Mouse (Mus musculus): ENCODE data around the gene Ptbp3.

The Ptbp3 gene

GRCm38 (mm10) chr4:59471306-59471705 lies 77.9 kb downstream of the Ptbp3 start:
- DNase-seq, result no peak

- DNase-seq, result no peak
These were observed 83.7 kb downstream of the Ptbp3 start for GRCm38 (mm10) chr4:59465449-59465848.

DNA sequence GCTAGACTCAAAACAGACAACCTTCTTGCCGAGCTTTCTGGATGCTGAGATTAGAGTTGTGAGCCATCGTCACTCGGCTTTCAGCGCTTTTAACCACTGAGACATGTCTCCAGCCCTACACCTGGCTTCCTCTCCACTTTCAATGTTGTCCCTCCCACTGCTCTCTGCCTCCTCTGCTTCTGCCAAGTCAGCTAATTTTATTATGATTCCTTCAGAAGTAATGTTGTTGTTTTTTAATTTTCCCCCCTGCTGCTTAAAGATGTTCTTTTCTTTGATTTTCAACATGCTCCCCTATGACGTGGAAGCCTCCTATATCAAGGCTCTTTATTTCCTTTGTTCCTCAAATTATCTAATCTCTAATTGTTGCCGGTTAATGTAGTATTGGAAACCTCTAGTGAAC lies 84.5 kb downstream of the Ptbp3 start:
- DNase-seq, result no peak

DNA sequence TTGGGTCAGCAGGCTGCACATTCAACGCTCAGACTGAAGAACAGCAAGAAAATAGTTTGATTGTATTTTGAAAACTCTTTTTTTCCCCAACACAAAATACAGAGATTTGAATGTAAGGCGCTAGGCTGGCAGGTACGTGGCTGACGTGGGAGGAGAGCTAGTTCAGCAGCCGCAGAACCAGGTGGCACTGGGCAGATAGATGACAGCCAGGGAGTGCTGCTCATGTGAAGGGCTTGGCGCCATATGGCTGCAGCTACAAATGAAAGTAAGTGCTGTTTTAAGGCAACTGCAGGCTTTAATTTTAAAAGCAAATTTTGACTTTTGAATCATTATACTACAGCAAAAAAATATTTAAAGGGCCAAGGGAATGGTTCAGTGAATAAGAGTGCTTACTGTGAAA lies 86.7 kb downstream of the Ptbp3 start:
- no peak for DNase-seq

GRCm38 (mm10) chr4:59461116-59461727 lies 87.9 kb downstream of the Ptbp3 start:
- no peak for DNase-seq

- no peak for DNase-seq
These were observed 89.8 kb downstream of the Ptbp3 start for GRCm38 (mm10) chr4:59459216-59459955.

- DNase-seq, result peak; percentile 59
These were observed 91.2 kb downstream of the Ptbp3 start for GRCm38 (mm10) chr4:59457941-59458340.

GRCm38 (mm10) chr4:59457091-59457490 lies 92.1 kb downstream of the Ptbp3 start:
- DNase-seq, result no peak

GRCm38 (mm10) chr4:59455465-59455864 lies 93.7 kb downstream of the Ptbp3 start:
- DNase-seq, result no peak

- no peak for DNase-seq
These were observed 95.1 kb downstream of the Ptbp3 start for GRCm38 (mm10) chr4:59454046-59454445.

DNA sequence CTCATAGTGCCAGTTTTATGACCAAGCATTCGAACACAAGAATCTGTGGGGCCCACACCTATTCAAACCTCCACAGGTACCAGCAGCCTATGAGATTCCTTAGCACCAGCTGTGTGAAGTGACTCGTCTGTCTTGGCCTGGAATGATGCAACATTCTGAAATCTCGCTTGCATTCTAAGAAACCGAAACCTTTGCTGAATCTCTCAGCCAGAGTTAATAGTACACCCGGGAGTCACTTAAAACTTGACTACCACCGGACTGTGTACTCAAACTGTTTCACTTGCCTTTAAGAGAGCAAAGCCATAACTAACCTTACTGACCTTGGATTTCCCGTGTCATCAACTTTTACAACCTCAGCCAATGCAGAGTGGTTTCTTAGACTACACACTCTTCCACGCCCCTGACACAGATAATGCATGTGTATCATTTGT lies 96.6 kb downstream of the Ptbp3 start:
- DNase-seq, result peak; percentile 71

DNA sequence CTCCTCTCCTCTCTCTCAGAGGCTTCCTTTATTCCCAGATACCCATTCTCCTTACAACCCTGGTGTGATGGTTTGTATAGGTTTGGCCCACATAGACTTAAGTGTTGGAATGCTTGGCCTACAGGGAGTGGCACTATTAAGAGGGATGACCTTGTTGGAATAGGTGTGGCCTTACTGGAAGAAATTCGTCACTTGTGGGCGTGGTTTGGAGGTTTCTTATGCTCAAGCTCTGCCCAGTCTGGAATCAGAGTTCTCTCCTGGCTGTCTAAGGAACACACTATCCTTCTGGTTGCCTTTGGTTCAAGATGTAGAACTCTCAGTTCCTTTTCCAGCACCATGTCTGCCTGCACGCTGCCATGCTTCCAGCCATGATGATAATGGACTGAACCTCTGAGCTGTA lies 98.3 kb downstream of the Ptbp3 start:
- DNase-seq, result no peak

GRCm38 (mm10) chr4:59450234-59450854 lies 98.8 kb downstream of the Ptbp3 start:
- no peak for DNase-seq

DNA sequence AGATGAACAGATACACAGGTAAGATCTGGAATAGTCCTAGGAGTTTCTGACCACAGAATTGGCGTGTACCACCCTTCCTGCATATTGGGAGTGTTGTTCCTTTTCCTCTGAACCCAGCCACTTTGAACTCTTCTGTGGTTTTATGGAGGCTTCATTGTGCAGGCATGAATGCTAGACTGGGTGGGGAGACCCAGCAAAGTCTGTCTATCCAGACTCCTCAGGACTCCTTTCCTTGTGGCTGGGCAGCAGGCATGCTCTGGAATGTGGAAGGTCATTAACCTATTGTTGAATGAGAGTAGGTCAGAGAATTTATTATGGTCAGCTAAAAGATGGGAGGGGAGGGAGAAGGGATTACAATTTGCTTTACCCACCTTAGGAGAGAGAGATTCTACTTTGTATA lies 101.9 kb downstream of the Ptbp3 start:
- peak; percentile 23 for DNase-seq

GRCm38 (mm10) chr4:59445516-59445915 lies 103.6 kb downstream of the Ptbp3 start:
- DNase-seq, result no peak

GRCm38 (mm10) chr4:59444994-59445393 lies 104.2 kb downstream of the Ptbp3 start:
- DNase-seq, result no peak

DNA sequence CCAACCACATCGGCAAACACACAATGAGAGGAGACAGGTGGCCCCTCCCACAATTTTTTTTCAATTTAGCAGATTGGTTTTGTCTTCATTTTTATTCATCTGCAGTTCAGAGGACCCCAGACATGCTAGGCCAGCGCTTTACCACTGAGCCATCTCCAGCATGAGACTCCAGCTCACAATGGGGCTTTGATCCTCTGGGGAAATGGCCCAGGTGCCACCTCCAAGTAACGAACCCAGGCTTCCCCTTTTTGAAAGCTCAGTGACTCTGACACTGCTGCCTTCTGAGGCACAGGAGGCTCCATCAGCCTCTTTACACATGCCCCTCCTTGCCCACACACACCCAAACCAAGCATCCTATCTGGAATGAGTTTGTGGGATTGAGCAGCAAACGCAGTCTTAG lies 105.1 kb downstream of the Ptbp3 start:
- no peak for DNase-seq

DNA sequence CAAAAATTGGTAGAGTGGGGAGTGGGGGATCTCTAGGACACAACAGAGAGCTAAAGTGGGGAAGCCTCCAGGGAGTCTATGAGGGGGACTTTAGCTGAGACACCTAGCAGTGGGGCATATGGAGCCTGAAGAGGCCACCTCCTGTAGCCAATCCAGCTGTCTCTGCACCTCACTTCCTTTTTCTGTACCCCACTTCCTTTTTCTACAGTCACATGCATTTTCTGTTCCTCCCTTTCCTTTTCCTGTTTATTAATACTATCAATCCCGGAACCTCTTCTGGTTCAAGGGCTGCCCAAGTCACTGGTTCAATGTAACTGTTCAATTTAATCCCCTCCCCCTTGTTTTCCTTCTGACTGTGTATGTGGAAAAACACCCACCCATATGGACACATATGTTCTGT lies 107.9 kb downstream of the Ptbp3 start:
- DNase-seq, result no peak

- peak; percentile 65 for DNase-seq
These were observed 109.2 kb downstream of the Ptbp3 start for GRCm38 (mm10) chr4:59439960-59440359.

DNA sequence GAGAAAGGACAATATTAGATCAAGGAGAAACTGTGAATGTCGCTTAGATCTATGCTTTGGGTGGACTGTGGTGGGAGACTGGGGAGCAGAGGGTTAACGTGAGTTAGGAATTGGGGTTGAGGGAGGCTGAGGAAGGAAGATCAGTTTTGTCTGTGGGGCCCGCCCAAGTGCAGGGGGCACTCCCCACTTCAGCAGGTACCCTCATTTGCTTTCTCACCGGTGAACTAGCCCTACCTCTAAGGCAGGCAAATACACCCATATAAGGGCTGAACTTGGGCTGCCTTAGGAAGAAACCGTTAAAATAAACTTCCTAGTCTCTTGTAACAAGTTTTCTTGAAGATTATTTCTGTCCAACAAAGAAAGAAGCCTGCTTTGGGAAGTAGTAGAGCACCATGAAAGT lies 110.1 kb downstream of the Ptbp3 start:
- DNase-seq, result no peak

DNA sequence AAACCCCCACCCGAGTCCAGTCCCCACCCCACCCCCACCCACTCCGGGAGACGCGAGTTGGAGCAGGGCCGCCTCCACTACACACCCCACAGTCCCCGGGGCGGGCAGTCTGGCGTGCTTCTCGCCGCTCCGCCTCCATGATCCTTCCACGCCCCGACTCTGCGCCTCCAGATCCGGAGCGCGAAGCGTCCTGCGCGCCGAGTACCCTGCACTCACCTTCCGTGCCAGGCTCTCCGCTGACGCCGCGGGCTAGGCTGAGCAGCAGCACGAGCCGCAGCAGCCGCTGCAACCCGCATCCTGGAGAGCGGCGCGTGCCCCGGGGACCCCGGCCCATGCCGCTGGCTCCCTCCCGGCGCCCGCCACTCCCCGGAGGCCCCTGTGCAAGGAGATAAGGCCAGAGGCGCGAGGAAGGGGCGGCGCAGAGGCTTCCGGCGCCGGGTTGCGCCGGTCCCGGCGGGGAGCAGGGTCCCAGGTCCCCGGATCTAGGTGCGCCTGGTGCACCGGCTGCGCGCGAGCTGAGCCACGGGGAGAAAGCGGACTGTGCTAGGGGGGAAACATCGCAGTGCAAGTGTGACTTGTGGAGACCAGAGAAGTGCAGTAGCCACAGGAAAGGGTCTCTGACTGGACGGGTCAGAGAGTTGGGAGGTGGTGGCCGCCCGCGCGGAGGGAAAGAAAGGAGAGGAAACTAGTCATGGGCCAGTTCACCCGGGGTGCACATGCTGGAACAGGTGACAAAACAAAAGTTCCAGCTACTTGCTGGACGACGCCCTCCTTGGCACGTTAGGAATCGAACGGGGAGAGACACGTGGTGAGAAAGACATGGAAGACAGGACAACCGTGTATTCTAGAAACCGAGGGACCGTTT lies 110.9 kb downstream of the Ptbp3 start, which contains the start of gene Susd1:
Susd1 (minus strand) TSS at position 644 of the 865 bp plus-strand sequence.
- DNase-seq, result peak; percentile 73

DNA sequence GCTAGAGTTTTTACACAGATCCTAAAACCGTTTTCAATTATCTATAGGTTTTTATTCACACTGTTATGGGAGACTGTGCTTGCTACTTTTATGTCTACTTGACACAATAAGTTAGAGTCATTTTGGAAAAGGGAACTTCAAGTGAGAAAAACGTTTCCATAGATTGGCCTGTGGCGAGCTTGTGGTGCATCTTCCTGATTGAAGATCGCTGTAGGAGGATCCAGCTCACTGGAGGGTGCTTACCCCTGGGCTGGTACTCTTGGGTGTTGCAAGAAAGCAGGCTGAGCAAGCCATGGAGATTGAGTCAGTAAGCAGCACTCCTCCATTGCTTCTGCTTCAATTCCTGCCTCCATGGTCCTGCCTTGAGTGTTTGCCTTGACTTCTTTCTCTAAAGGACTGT lies 113.2 kb downstream of the Ptbp3 start:
- DNase-seq, result no peak

DNA sequence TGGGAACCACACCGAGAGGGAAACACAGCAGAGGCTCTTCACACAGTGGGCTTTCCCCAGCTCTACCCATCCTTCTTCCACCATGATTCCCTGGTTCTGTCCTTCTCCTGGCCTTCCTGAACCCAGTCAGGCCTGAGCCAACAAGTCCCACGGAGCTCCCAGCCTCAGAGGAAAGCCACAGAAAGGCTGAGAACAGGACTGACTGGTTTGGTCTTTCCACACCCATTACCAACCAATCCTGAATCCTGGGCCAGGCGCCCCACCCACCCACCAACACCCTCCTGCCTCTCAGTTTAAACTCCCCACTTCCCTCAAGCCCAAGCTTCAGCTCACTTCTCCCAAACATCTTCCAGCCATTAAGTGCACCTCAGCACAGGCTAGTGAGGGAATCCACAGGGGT lies 115.1 kb downstream of the Ptbp3 start:
- DNase-seq, result peak; percentile 30

All from kidney, adult 11 months (tissue).